Mouse (Mus musculus) midbrain, embryonic 10.5 days (tissue): ENCODE results near the gene Bmpr1a. TPM values are rescaled to one million over a fixed set of nuclear protein-coding genes. Genes with fewer than 3 reads are reported as not detected.
A peak's percentile ranks its signal among the peaks of the same experiment; 100 is the strongest.
"Not testable (repeated sequence)": the region's sequence is repeated elsewhere in the genome, so short reads cannot be mapped to it uniquely, and the experiment has no call there.

Experiments used
- DNase-seq: peaks from one replicate; pipeline ENCODE4 v3.0.0-alpha.2; 2017; ENCODE audit warnings: low spot score
- H3K27ac ChIP-seq: fragments of 300-500 bp; sonication (generic); replicated peaks from 2 replicates; pipeline ENCODE4 v1.5.1; 2016; ENCODE audit warnings: mild to moderate bottlenecking
- H3K27me3 ChIP-seq: fragments of 300-500 bp; sonication (generic); 2 replicates; pipeline ENCODE4 v1.6.1; 2016; ENCODE audit warnings: low read depth, mild to moderate bottlenecking; ENCODE audit not compliant: poor library complexity, severe bottlenecking
- H3K36me3 ChIP-seq: fragments of 300-500 bp; sonication (generic); 2 replicates; pipeline ENCODE4 v1.6.1; 2016; ENCODE audit warnings: mild to moderate bottlenecking, moderate library complexity
- H3K4me1 ChIP-seq: fragments of 300-500 bp; sonication (generic); 2 replicates; pipeline ENCODE4 v1.6.1; 2016
- H3K4me3 ChIP-seq: fragments of 300-500 bp; sonication (generic); 2 replicates; pipeline ENCODE4 v1.5.1; 2016; ENCODE audit warnings: mild to moderate bottlenecking, moderate library complexity
- H3K9me3 ChIP-seq: fragments of 300-500 bp; sonication (generic); replicated peaks from 2 replicates; pipeline ENCODE4 v1.6.1; 2016; ENCODE audit warnings: mild to moderate bottlenecking
- WGBS: fragments of 180-500 bp; shearing (Covaris S2); methylation state at CpG from one replicate; pipeline ENCODE4 v1.1.7; 2016; 5-methylcytosine and 5-hydroxymethylcytosine counted together
- polyA plus RNA-seq: library from polyadenylated mRNA; unstranded; fragments of >200 nt; fragmentation: Nextera tagmentation; extraction: Ambion mirVana; gene quantifications from 2 replicates; pipeline ENCODE4 v1.2.1, GENCODE M21; 2016

The Bmpr1a gene
- polyA plus RNA-seq, 1 experiment from 2014 or later = 38.7 TPM

GRCm38 (mm10) chr14:34372646-34373045 lies 130.5 kb downstream of the Bmpr1a start:
- Histone ChIP-seq H3K27me3 (no peaks in the 10 kb centered on the region), H3K36me3 (no peaks in the 10 kb centered on the region), H3K27ac (no peak overlapping the region), H3K9me3 (no peaks in the 10 kb centered on the region), H3K4me3 (no peak overlapping the region), H3K4me1 (peaks cover 5% of the 10 kb centered on the region; the same call in 1 of the 2 replicates)
- DNase-seq = peak; percentile 40
- WGBS = 85% methylated on average over 6 of the region's 6 CpGs

DNA sequence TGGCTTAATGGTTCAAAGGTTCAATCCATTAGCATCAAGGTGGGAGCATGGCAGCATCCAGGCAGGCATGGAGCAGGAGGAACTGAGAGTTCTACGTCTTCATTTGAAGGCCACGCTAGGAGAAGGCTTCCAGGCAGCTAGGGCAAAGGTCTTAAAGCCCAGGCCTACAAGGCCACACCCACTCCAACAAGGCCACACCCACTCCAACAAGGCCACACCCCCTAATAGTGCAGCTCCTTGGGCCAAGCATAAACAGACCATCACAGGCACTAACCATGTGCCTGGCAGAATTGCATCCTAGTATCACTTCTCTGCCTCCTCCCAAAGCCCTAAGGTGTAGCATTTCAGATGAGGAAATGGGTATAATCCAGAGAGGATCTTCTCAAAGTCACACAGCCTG lies 131.4 kb downstream of the Bmpr1a start:
- Histone ChIP-seq H3K27ac (no peak overlapping the region), H3K9me3 (no peaks in the 10 kb centered on the region), H3K36me3 (no peaks in the 10 kb centered on the region), H3K27me3 (no peaks in the 10 kb centered on the region), H3K4me1 (peaks cover 5% of the 10 kb centered on the region; the same call in 1 of the 2 replicates), H3K4me3 (no peak overlapping the region)
- 86% methylated on average over 2 of the region's 2 CpGs for WGBS
- no peak for DNase-seq

GRCm38 (mm10) chr14:34370921-34371320 lies 132.2 kb downstream of the Bmpr1a start:
- DNase-seq = no peak
- Histone ChIP-seq H3K9me3 (no peaks in the 10 kb centered on the region), H3K27me3 (no peaks in the 10 kb centered on the region), H3K27ac (no peak overlapping the region), H3K36me3 (no peaks in the 10 kb centered on the region), H3K4me3 (no peak overlapping the region), H3K4me1 (peaks cover 5% of the 10 kb centered on the region; the same call in 1 of the 2 replicates)
- WGBS = 91% methylated on average over 3 of the region's 3 CpGs

- peaks cover 5% of the 10 kb centered on the region; the same call in 1 of the 2 replicates for H3K4me1 ChIP-seq
- 50% methylated on average over 3 of the region's 3 CpGs for WGBS
- no peak overlapping the region for H3K4me3 ChIP-seq
- H3K27ac ChIP-seq = no peak overlapping the region
- no peaks in the 10 kb centered on the region for H3K36me3 ChIP-seq
- peaks cover 4% of the 10 kb centered on the region; the same call in 1 of the 2 replicates for H3K9me3 ChIP-seq
- DNase-seq = no peak
- H3K27me3 ChIP-seq = no peaks in the 10 kb centered on the region
These were observed 132.9 kb downstream of the Bmpr1a start for GRCm38 (mm10) chr14:34370203-34370602.

GRCm38 (mm10) chr14:34365147-34365507 lies 138.0 kb downstream of the Bmpr1a start:
- Histone ChIP-seq H3K9me3 (peaks cover 7% of the 10 kb centered on the region; the same call in 1 of the 2 replicates), H3K4me3 (no peak overlapping the region), H3K4me1 (peaks cover 11% of the 10 kb centered on the region), H3K27me3 (peaks cover 15% of the 10 kb centered on the region), H3K36me3 (no peaks in the 10 kb centered on the region), H3K27ac (no peak overlapping the region)
- DNase-seq = no peak
- 88% methylated on average over 2 of the region's 2 CpGs for WGBS

- not testable (repeated sequence) for DNase-seq, H3K9me3 ChIP-seq, H3K36me3 ChIP-seq
- Histone ChIP-seq H3K4me3 (peak overlapping the region; percentile 59), H3K27me3 (peaks cover 15% of the 10 kb centered on the region), H3K4me1 (peaks cover 11% of the 10 kb centered on the region), H3K27ac (0 out of 2 replicates have a peak overlapping the region, but pooled peaks have one; percentile 78)
- 80% methylated on average over 15 of the region's 15 CpGs for WGBS
These were observed 138.6 kb downstream of the Bmpr1a start for GRCm38 (mm10) chr14:34364254-34365146.

DNA sequence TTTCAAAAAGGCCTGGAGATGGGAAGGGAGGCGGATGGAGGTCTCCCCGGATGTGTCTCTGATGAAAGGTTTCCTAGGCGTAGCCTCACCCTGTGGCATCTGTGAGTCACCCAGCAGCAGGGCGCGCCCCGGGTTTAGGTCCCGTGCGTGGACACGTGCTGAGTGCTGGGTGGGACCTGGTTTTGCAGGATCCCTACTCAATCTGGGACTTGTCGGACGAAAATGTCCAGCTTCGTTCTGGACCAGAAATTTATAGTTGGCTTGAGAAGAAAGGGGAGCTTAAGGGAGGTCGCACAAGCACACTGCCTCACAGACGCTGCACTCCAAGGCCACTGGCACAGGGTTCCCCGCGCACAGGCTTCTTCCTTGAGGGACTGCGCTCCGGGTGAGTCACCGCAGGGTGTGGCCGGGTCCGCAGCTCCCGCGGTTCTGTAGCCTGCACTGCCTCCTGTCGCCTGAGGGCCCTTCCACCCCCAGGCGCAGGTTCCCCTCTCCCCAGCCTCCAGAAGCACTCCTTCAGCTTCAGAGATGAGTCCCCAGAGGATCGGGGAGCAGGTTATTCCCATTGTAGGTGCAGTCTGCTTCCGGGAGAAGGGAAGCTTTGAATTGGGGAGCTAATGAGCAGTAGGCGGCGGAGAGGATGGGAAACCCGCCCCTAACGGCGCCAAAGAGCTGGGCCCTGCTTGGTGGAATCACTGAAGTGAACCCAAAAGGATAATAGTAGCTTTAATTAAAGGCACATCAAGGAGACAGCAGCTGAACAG lies 139.5 kb downstream of the Bmpr1a start:
- WGBS = 2% methylated on average over 32 of the region's 32 CpGs
- DNase-seq = peak; percentile 67
- H3K27me3 ChIP-seq = peaks cover 15% of the 10 kb centered on the region
- peaks cover 18% of the 10 kb centered on the region for H3K4me1 ChIP-seq
- H3K36me3 ChIP-seq = no peaks in the 10 kb centered on the region
- H3K9me3 ChIP-seq = peaks cover 7% of the 10 kb centered on the region; the same call in 1 of the 2 replicates
- peak overlapping the region; percentile 78 for H3K27ac ChIP-seq
- peak overlapping the region; percentile 59 for H3K4me3 ChIP-seq

DNA sequence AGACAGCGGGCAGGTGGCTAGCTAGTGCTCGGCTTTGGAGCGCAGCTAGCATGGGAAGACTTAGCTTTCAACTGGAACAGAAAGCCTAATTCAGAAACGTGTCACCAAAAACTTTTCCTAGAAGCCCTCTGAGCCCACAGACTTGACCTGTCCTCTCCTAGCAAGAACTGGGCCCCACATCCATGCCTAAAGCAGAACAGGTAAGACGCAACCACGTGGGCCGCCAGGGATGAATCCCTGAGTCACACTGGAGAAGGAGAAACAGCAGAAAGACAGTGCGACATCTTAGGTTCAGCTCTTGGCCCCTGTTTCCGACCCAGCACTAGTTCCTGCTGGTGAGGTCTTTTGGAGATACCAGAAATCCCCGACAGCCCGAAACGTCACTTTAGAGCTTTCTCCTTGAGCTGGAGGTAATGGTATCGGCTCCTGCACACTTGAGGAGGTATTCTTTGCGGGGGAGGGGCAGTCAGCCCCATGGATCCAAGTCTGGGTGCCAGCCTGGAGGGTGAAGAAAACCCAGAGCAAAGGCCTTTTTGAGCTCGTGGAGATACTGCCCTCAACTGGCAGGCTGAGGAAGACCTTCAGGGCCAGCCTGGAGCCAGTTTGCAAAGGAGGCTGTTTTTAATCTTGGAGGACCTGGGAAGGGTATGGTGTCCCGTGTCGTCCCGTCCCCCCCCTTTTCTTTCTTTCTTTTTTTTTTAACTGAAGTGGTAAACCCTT lies 140.3 kb downstream of the Bmpr1a start:
- WGBS = 25% methylated on average over 18 of the region's 18 CpGs
- peak overlapping the region; percentile 78; the same call in 1 of the 2 replicates for H3K27ac ChIP-seq

GRCm38 (mm10) chr14:34362135-34362534 lies 141.0 kb downstream of the Bmpr1a start:
- peaks cover 15% of the 10 kb centered on the region for H3K27me3 ChIP-seq
- H3K27ac ChIP-seq = no peak overlapping the region
- H3K4me3 ChIP-seq = no peak overlapping the region
- H3K4me1 ChIP-seq = peaks cover 18% of the 10 kb centered on the region
- peaks cover 7% of the 10 kb centered on the region; the same call in 1 of the 2 replicates for H3K9me3 ChIP-seq
- 83% methylated on average over 4 of the region's 4 CpGs for WGBS
- no peaks in the 10 kb centered on the region for H3K36me3 ChIP-seq
- no peak for DNase-seq

More for the DNA sequence above, 140.3 kb downstream of the Bmpr1a start:
- H3K4me1 ChIP-seq = peaks cover 18% of the 10 kb centered on the region
- DNase-seq = peak; percentile 66
- H3K9me3 ChIP-seq = peaks cover 7% of the 10 kb centered on the region; the same call in 1 of the 2 replicates
- peak overlapping the region; percentile 59 for H3K4me3 ChIP-seq
- no peaks in the 10 kb centered on the region for H3K36me3 ChIP-seq
- peaks cover 15% of the 10 kb centered on the region for H3K27me3 ChIP-seq

Other genes starting within 250 kb of the Bmpr1a start
- 6.6 and 7.1 TPM in 2 replicates for gene Shld2, start 192.8 kb downstream of the Bmpr1a start, polyA plus RNA-seq
- 75.5 and 79.6 TPM in 2 replicates for gene Glud1, start 192.6 kb downstream of the Bmpr1a start, polyA plus RNA-seq
- gene Fam25c, start 147.9 kb downstream of the Bmpr1a start, polyA plus RNA-seq = not detected in 2 replicates
- gene Sncg, start 128.6 kb downstream of the Bmpr1a start, polyA plus RNA-seq = 30.8 and 56.1 TPM in 2 replicates
- gene Mmrn2, start 127.9 kb downstream of the Bmpr1a start, polyA plus RNA-seq = 6.3 and 8.2 TPM in 2 replicates
- gene 9230112D13Rik, start 19.5 kb upstream of the Bmpr1a start, polyA plus RNA-seq = not detected in 2 replicates
- gene Ldb3, start 85.3 kb upstream of the Bmpr1a start, polyA plus RNA-seq = 0.02 TPM in 1 of 2 replicates, not detected in the other
- gene Opn4, start 96.8 kb upstream of the Bmpr1a start, polyA plus RNA-seq = 0.12 and 0.35 TPM in 2 replicates
- 26.1 and 26.6 TPM in 2 replicates for gene Wapl, start 170.6 kb upstream of the Bmpr1a start, polyA plus RNA-seq